Mouse (Mus musculus) lung, postnatal 0 days (tissue): Measurements from ENCODE around the gene Atp2b2. TPM values are rescaled to one million over a fixed set of nuclear protein-coding genes. Genes with fewer than 3 reads are reported as not detected.

ENCODE experiments used
- ATAC-seq: fragments of 200-750 bp; cut with Nextera tagmentation; 2 replicates; pipeline ENCODE4 v1.8.0; 2017; ENCODE audit warnings: moderate library complexity
- DNase-seq: peaks from one replicate; pipeline ENCODE4 v3.0.0-alpha.2; 2016; ENCODE audit warnings: low spot score
- H3K27ac ChIP-seq: fragments of 300-500 bp; sonication (generic); 2 replicates; pipeline ENCODE4 v1.5.1; 2014; ENCODE audit warnings: antibody characterized with exemption, mild to moderate bottlenecking, low read length, mixed read lengths
- H3K27me3 ChIP-seq: fragments of 300-500 bp; sonication (generic); replicated peaks from 2 replicates; pipeline ENCODE4 v1.6.1; 2014; ENCODE audit warnings: low read length, mixed read lengths; ENCODE audit not compliant: insufficient read depth
- H3K36me3 ChIP-seq: fragments of 300-500 bp; sonication (generic); 2 replicates; pipeline ENCODE4 v1.6.1; 2014; ENCODE audit warnings: low read length, mixed read lengths; ENCODE audit not compliant: insufficient read depth
- H3K4me1 ChIP-seq: fragments of 300-500 bp; sonication (generic); 2 replicates; pipeline ENCODE4 v1.6.1; 2014; ENCODE audit warnings: antibody characterized with exemption, low read depth, low read length, mixed read lengths; ENCODE audit not compliant: insufficient read depth
- H3K4me2 ChIP-seq: fragments of 300-500 bp; sonication (generic); replicated peaks from 2 replicates; pipeline ENCODE4 v1.6.1; 2014; ENCODE audit warnings: low read depth, mild to moderate bottlenecking, low read length, moderate library complexity, mixed read lengths
- H3K4me3 ChIP-seq: fragments of 300-500 bp; sonication (generic); 2 replicates; pipeline ENCODE4 v1.5.1; 2014; ENCODE audit warnings: low read depth, low read length
- H3K9ac ChIP-seq: fragments of 300-500 bp; sonication (generic); replicated peaks from 2 replicates; pipeline ENCODE4 v1.6.1; 2014; ENCODE audit warnings: low read depth, mild to moderate bottlenecking
- H3K9me3 ChIP-seq: fragments of 300-500 bp; sonication (generic); 2 replicates; pipeline ENCODE4 v1.6.1; 2016; ENCODE audit warnings: low read length, mixed read lengths
- CTCF ChIP-seq: IDR thresholded peaks from 2 replicates; pipeline ENCODE4 v1.5.1; 2016; ENCODE audit warnings: antibody characterized with exemption, mild to moderate bottlenecking
- EP300 ChIP-seq: IDR thresholded peaks from 2 replicates; pipeline ENCODE4 v1.6.1; 2016; ENCODE audit warnings: antibody characterized with exemption, mild to moderate bottlenecking, control low read depth
- WGBS: fragments of 180-500 bp; shearing (Covaris S2); extraction: QIAGEN DNeasy Blood & Tissue Kit; methylation state at CpG from one replicate; pipeline ENCODE4 v1.1.7; 2014; 5-methylcytosine and 5-hydroxymethylcytosine counted together
- polyA plus RNA-seq: library from polyadenylated mRNA; unstranded; fragments of >200 nt; fragmentation: Nextera tagmentation; extraction: Ambion mirVana; gene quantifications from 2 replicates; pipeline ENCODE4 v1.2.1, GENCODE M21; 2015

Atp2b2 gene
- polyA plus RNA-seq, 1 experiment from 2014 or later, result 0.63 TPM

DNA sequence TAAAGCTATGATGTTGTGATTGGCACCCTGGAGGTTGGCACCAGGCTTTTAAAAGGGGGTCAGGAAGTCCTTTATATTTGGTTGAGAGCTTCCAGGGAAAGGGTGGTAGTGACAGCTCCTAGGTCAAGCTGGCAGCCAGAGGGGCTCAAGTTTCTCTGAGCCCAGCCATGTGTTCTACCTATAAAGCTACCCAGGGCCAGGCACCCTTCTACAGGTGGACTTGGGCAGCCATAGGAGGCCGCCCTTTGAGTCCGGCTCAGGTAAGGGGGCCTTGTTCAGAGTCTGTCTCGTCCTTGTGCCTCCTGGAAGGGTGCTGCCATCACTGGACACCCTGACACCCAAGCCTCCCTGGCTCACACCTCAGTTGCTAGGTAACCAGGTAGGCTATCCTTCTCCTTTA, 180.5 kb downstream of the Atp2b2 start:
- Histone ChIP-seq H3K27me3 (no peaks in the 10 kb centered on the region), H3K4me3 (no peak overlapping the region), H3K9ac (no peak overlapping the region), H3K4me1 (no peaks in the 10 kb centered on the region), H3K4me2 (no peak overlapping the region), H3K9me3 (no peaks in the 10 kb centered on the region), H3K27ac (no peak overlapping the region), H3K36me3 (no peaks in the 10 kb centered on the region)
- TF ChIP-seq CTCF (no peak), EP300 (no peak)
- DNase-seq, result no peak
- WGBS, result 71% methylated on average over 3 of the region's 3 CpGs
- no peak for ATAC-seq

- Histone ChIP-seq H3K4me1 (no peaks in the 10 kb centered on the region), H3K27ac (no peak overlapping the region), H3K4me3 (no peak overlapping the region), H3K36me3 (no peaks in the 10 kb centered on the region), H3K27me3 (no peaks in the 10 kb centered on the region), H3K9me3 (no peaks in the 10 kb centered on the region), H3K9ac (no peak overlapping the region), H3K4me2 (no peak overlapping the region)
- ATAC-seq (no peak), DNase-seq (no peak)
- TF ChIP-seq EP300, result no peak
- no peak for TF ChIP-seq CTCF
- WGBS, result 55% methylated on average over 4 of the region's 4 CpGs
Measured at GRCm38 (mm10) chr6:113861375-113861770, 181.0 kb downstream of the Atp2b2 start.

DNA sequence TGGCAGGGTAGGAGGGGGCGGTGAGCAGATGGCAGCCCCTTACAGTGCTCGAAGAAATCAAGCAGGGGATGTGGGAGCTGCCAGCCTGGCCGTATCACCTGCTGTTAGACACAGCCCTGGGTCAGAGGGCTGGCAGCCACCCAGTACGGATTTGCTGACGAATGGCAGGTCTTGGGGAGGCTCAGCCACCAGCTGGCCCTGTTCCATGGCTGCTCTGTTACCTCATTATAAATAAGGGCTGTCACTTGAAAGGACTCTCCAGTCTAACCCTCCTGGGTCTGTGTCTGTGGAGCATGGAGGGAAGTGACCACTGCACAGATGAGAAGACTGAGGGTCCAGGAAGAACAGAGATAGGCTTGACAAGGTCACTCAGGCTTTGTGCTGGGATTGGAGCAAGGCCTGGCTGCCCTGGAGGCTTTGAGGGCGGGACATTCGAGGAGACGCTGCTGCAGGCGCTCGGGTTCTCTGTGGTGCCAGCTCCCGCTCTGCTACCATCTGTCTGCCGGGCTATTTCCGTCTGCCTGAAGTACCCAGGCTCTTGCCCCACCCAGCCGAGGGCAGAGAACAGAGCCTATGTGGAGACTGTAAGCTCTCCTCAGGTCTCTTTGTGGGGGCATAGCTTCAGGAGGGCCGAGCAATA, 181.6 kb downstream of the Atp2b2 start:
- TF ChIP-seq EP300 (no peak), CTCF (no peak)
- H3K36me3 ChIP-seq, result no peaks in the 10 kb centered on the region
- no peak overlapping the region for H3K4me3 ChIP-seq
- DNase-seq (no peak), ATAC-seq (no peak)
- no peak overlapping the region for H3K4me2 ChIP-seq
- H3K9ac ChIP-seq, result no peak overlapping the region
- H3K27ac ChIP-seq, result no peak overlapping the region
- H3K9me3 ChIP-seq, result no peaks in the 10 kb centered on the region
- no peaks in the 10 kb centered on the region for H3K27me3 ChIP-seq
- H3K4me1 ChIP-seq, result no peaks in the 10 kb centered on the region
- WGBS, result 50% methylated on average over 15 of the region's 15 CpGs

DNA sequence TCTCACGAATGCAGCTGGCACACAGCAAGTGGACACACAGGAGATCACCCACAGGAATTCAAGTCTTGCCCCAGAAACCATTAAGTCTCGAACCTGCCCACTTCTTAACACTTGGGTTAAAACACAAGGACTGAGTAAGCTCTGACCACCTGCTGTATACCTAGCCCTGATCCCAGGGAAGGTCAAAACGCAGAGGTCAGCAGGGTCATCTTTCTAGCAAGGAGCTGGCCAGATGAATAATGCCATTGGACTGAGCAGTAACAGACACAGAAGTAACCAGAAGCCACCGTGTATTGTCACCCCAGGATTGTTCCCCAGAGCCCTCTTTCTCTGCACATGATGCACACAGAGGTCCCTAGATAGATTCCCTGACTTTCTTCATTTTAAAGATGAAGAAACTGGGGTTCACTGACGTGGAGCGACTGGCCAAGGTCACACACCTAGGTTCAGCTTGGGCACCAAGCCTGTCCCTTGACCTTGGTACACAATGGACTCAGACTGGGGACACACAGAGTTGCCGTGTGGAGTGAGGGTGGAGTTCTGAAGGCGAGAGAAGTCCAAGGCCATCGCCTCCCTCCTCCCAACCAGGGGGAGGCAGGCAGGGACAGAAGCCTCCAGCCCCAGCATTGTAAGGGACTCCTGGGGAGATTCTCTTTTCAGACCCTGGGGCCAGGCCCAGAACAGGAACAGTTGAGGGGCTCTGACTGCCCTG, 182.2 kb downstream of the Atp2b2 start:
- ATAC-seq, result no peak
- Histone ChIP-seq H3K4me3 (no peak overlapping the region), H3K4me2 (no peak overlapping the region), H3K4me1 (no peaks in the 10 kb centered on the region), H3K9me3 (no peaks in the 10 kb centered on the region), H3K27ac (no peak overlapping the region), H3K9ac (no peak overlapping the region), H3K36me3 (no peaks in the 10 kb centered on the region), H3K27me3 (no peaks in the 10 kb centered on the region)
- TF ChIP-seq EP300, result no peak
- TF ChIP-seq CTCF, result no peak
- WGBS, result 58% methylated on average over 9 of the region's 9 CpGs
- DNase-seq, result no peak

DNA sequence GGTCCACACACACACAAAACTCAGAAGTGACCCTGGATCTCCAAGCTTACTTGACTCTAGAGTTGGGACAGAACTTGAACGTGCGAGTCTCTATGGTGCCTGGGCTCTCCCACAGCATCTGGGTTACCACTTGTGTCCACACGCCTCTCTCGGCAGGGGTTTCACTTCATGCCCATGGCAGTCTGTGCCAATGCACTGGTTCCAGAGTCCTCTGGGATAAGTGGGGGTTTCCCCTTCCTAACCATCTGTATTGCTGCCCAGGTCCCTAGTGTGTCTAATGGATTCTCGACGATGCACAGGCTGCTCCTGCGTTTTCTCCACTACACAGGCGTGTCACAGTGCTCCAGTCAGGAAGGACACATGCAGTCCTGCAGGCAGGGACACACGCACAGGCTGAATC, 184.1 kb downstream of the Atp2b2 start:
- WGBS, result 81% methylated on average over 9 of the region's 9 CpGs

GRCm38 (mm10) chr6:113857310-113857873, 185.0 kb downstream of the Atp2b2 start:
- DNase-seq, result no peak
- whole genome bisulfite sequencing, result 55% methylated on average over 2 of the region's 2 CpGs
- Histone ChIP-seq H3K27ac (no peak overlapping the region), H3K4me3 (no peak overlapping the region), H3K4me2 (no peak overlapping the region), H3K27me3 (no peaks in the 10 kb centered on the region), H3K9ac (no peak overlapping the region), H3K4me1 (no peaks in the 10 kb centered on the region), H3K9me3 (no peaks in the 10 kb centered on the region), H3K36me3 (no peaks in the 10 kb centered on the region)
- TF ChIP-seq EP300 (no peak), CTCF (no peak)
- no peak for ATAC-seq

More for the DNA sequence above, 184.1 kb downstream of the Atp2b2 start:
- Histone ChIP-seq H3K9ac (no peak overlapping the region), H3K4me1 (no peaks in the 10 kb centered on the region), H3K27me3 (no peaks in the 10 kb centered on the region), H3K4me3 (no peak overlapping the region), H3K36me3 (no peaks in the 10 kb centered on the region), H3K4me2 (no peak overlapping the region), H3K9me3 (no peaks in the 10 kb centered on the region), H3K27ac (no peak overlapping the region)
- ATAC-seq, result no peak
- TF ChIP-seq CTCF, result no peak
- TF ChIP-seq EP300, result no peak
- no peak for DNase-seq
